Mouse (Mus musculus) thymus, adult 18-20 months (tissue): Measurements from ENCODE around the gene Gm21970.
"Not testable (repeated sequence)": the region's sequence is repeated elsewhere in the genome, so short reads cannot be mapped to it uniquely, and the experiment has no call there.

Experiments used
- DNase-seq, 2 experiments: peaks; one replicate each; pipeline ENCODE4 v3.0.0; 2022; ENCODE audit warnings: mixed read lengths in 2 of 2

Gene Gm21970

GRCm38 (mm10) chr16:91404828-91405577 lies 13.5 kb downstream of the Gm21970 start:
- DNase-seq, result no peak

- DNase-seq, result peak; percentile 65 to 70
Observed at GRCm38 (mm10) chr16:91405640-91406584, 14.4 kb downstream of the Gm21970 start, which contains the start of gene Il10rb. Gene Il10rb, plus strand, starts transcription at chr16:91406164.

- DNase-seq, result peak in 1 of 2 experiments; percentile 62
Observed at GRCm38 (mm10) chr16:91406585-91407220, 15.2 kb downstream of the Gm21970 start.

GRCm38 (mm10) chr16:91413102-91413844 lies 21.8 kb downstream of the Gm21970 start:
- no peak for DNase-seq

GRCm38 (mm10) chr16:91415391-91416189 lies 24.1 kb downstream of the Gm21970 start:
- no peak for DNase-seq

GRCm38 (mm10) chr16:91416357-91416756 lies 24.8 kb downstream of the Gm21970 start:
- no peak for DNase-seq

- no peak for DNase-seq
Observed at GRCm38 (mm10) chr16:91416938-91417337, 25.4 kb downstream of the Gm21970 start.

- DNase-seq, result no peak
Observed at GRCm38 (mm10) chr16:91418531-91418930, 27.0 kb downstream of the Gm21970 start.

GRCm38 (mm10) chr16:91425816-91426215 lies 34.3 kb downstream of the Gm21970 start:
- DNase-seq, result no peak

- DNase-seq, result no peak
Observed at GRCm38 (mm10) chr16:91426586-91426985, 35.1 kb downstream of the Gm21970 start.

- DNase-seq, result no peak
Observed at GRCm38 (mm10) chr16:91427461-91427860, 35.9 kb downstream of the Gm21970 start.

- DNase-seq, result no peak
Observed at GRCm38 (mm10) chr16:91428259-91428865, 36.8 kb downstream of the Gm21970 start.

GRCm38 (mm10) chr16:91432720-91433328 lies 41.3 kb downstream of the Gm21970 start:
- DNase-seq, result no peak

GRCm38 (mm10) chr16:91433329-91433933 lies 41.9 kb downstream of the Gm21970 start:
- DNase-seq, result peak; percentile 40 to 64

GRCm38 (mm10) chr16:91434119-91434518 lies 42.6 kb downstream of the Gm21970 start:
- DNase-seq, result no peak

GRCm38 (mm10) chr16:91438081-91438480 lies 46.6 kb downstream of the Gm21970 start:
- DNase-seq, result no peak

- not testable (repeated sequence) for DNase-seq
Observed at GRCm38 (mm10) chr16:91438599-91438998, 47.1 kb downstream of the Gm21970 start.

- no peak for DNase-seq
Observed at GRCm38 (mm10) chr16:91441366-91441765, 49.8 kb downstream of the Gm21970 start.

- DNase-seq, result peak in 1 of 2 experiments; percentile 30
Observed at GRCm38 (mm10) chr16:91441811-91442240, 50.3 kb downstream of the Gm21970 start.

- DNase-seq, result peak; percentile 38 to 72
Observed at GRCm38 (mm10) chr16:91442446-91442845, 50.9 kb downstream of the Gm21970 start.
